Mouse (Mus musculus): ENCODE data around the gene Tifa.

DNA sequence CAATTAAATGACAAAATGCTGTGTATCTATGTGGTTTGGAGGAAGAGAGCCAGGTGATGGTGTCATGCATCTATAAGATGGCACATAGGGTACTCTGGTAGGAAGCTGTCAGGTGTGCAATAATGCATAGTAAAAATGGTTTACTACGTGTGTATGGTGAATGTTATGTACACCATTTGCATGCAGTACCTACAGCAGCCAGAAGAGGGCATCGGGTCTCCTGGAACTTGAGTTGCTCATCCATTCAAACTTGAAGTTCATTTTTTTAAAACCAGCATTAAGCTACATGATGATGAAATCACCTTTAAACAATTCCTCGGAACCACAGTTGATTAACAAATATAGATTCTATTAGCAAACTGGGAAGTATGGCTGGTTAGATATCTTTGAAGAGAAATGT is 48.1 kb upstream of the Tifa start:
- TF ChIP-seq CTCF (IDR thresholded peaks at IDR 0.05; ENCODE audit: control insufficient read depth, insufficient read depth, insufficient read length): no peak
- no peak for TF ChIP-seq CEBPB (IDR thresholded peaks at IDR 0.05; ENCODE audit: low read depth)
- TF ChIP-seq MYOD1 (IDR thresholded peaks at IDR 0.05; ENCODE audit: control insufficient read depth, insufficient read length, low read depth): no peak
